Comparison of ENCODE assay signal across 12 mouse cellular contexts in genomic region chr10:66918713-66919112, GRCm38 (mm10).
"Had no signal": no experiment of that assay in that cellular context is flagged by ENCODE, and none has a peak within 500 bp of the region (broad histone marks: within the 10 kb centered on the region; RNA-seq: fewer than 3 reads in every experiment).

No protein-coding gene starts in this region.

- H3K4me3 ChIP-seq: liver, embryonic 13.5 days; stomach, embryonic 15.5 days had no signal

- H3K9me3 ChIP-seq: liver, embryonic 13.5 days; stomach, embryonic 15.5 days had no signal

- H3K4me2 ChIP-seq: liver, embryonic 13.5 days; midbrain, embryonic 11.5 days; stomach, embryonic 15.5 days had no signal

- DNase-seq: kidney, adult 9 months; kidney, postnatal 14 days; kidney, postnatal 4 days; liver, embryonic 13.5 days; lung, adult 2 months; lung, postnatal 14 days; lung, postnatal 4 days; midbrain, embryonic 14.5 days; spleen, adult 18-20 months; thymus, postnatal 25 days had no signal

- H3K27me3 ChIP-seq: stomach, embryonic 15.5 days had no signal

- H3K9ac ChIP-seq: liver, embryonic 13.5 days; stomach, embryonic 15.5 days had no signal

- H3K27ac ChIP-seq: liver, embryonic 13.5 days had no signal

- H3K36me3 ChIP-seq: liver, embryonic 13.5 days; stomach, embryonic 15.5 days had no signal
